Mouse (Mus musculus): ENCODE data around the gene Gnai3. TPM values are rescaled to one million over a fixed set of nuclear protein-coding genes. Genes with fewer than 3 reads are reported as not detected.

Gnai3 gene
- total and polyA plus RNA-seq, 3 experiments: 54.1 to 145 (median 78.7) TPM

DNA sequence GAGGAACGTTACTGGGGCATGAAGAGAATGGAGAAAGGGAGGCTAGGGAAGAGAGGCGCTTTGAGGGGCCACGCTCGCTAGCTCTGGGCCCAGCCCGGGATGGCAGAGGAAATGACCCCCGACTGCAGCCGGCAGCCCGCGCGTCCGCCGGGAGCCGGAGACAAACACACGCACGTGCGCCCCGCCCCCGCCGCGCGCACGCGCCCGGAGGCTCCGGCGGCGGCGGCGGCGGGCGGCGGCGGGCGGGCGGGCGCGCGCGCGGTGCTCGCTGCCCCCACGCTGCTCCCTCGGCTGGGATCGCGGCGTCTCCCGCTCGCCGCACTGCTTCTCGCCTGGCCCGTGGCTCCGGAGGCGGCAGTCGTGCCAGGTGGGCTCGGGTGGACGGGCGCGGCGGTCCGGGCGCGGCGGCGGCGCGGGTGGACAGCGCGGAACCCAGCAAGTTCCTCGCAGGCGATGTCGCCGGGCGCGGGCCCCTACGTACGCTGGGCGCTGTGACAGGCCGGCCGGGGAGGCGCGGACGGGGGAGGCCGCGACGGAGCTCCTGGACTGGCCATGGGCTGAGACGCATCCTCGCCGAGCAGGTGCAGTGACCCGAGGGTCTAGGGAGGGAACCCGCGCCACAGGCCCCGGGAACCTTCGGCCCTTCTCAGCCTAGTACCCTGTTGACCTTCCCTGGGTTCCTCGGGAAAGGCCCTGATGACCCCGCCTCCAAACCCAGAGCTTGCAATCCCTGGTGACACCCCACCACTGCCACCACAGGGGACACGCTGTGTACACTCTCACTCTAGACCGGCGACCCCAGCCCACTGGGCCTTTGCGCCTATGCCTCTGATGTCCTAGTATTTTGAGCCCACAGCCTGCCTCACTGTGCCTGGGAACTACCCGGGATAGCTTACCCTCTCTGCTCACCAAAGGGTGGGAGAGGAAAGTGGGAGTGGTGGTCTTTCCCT, 40.4 kb upstream of the Gnai3 start, which contains the start of gene Amigo1:
Amigo1 (plus strand) TSS at position 238 of the 950 bp plus-strand sequence.
- no peak for DNase-seq (ENCODE audit: extremely low read depth)
- peak within 1 kb of the TSS; percentile 89 for H3K4me2 ChIP-seq (ENCODE audit: insufficient read depth, low read depth, poor library complexity, severe bottlenecking)
- no peak within 1 kb of the TSS for H3K27ac ChIP-seq (ENCODE audit: insufficient read depth, low read depth)
- no peaks in the 10 kb centered on the region for H3K36me3 ChIP-seq (replicated peaks in 1 of 2; ENCODE audit: control insufficient read depth in 1 of 2, insufficient read depth in 1 of 2, low read length in 1 of 2)
- H3K9ac ChIP-seq (ENCODE audit: insufficient read depth, low read depth): peak within 1 kb of the TSS; percentile 50; the same call in 1 of the 2 replicates
- H3K4me1 ChIP-seq (ENCODE audit: control insufficient read depth in 1 of 2, insufficient read depth in 2 of 2): peaks cover 7 to 15% of the 10 kb centered on the region in 2 experiments
- peak; percentile 70; the same call in 1 of the 2 replicates for TF ChIP-seq BHLHE40 (IDR thresholded peaks at IDR 0.05; ENCODE audit: low read depth, low read length)
- peak; percentile 70 for TF ChIP-seq NRF1 (IDR thresholded peaks at IDR 0.05; ENCODE audit: low read depth, low read length)
- peak; percentile 71 for TF ChIP-seq MXI1 (IDR thresholded peaks at IDR 0.05; ENCODE audit: low read depth, low read length)
- no peak for TF ChIP-seq TBP (conservative IDR thresholded peaks at IDR 0.05; ENCODE audit: low read depth, low read length)
- dilution Hi-C loops (cut with MboI; ENCODE audit: extremely low pct_ligation_motif_present, extremely low pct_unique_long_range_greater_than_20kb, low sequenced_read_pairs): no loop called here
- H3K79me2 ChIP-seq (replicated peaks; ENCODE audit: control insufficient read depth, extremely low read depth, insufficient read depth, poor library complexity, severe bottlenecking): no peaks in the 10 kb centered on the region
- H3K4me3 ChIP-seq (replicated peaks in 1 of 3; ENCODE audit: low read depth in 2 of 3, low read length in 2 of 3, poor library complexity in 1 of 3): peak within 1 kb of the TSS; percentile 38 to 89 (median 45)
- H3K27me3 ChIP-seq (replicated peaks): peaks cover 45% of the 10 kb centered on the region
- H3K9me3 ChIP-seq (replicated peaks; ENCODE audit: low read length): no peaks in the 10 kb centered on the region
- in situ Hi-C loops (cut with MboI; ENCODE audit: low pct_ligation_motif_present, low pct_unique_long_range_greater_than_20kb, low sequenced_read_pairs): no loop called here

DNA sequence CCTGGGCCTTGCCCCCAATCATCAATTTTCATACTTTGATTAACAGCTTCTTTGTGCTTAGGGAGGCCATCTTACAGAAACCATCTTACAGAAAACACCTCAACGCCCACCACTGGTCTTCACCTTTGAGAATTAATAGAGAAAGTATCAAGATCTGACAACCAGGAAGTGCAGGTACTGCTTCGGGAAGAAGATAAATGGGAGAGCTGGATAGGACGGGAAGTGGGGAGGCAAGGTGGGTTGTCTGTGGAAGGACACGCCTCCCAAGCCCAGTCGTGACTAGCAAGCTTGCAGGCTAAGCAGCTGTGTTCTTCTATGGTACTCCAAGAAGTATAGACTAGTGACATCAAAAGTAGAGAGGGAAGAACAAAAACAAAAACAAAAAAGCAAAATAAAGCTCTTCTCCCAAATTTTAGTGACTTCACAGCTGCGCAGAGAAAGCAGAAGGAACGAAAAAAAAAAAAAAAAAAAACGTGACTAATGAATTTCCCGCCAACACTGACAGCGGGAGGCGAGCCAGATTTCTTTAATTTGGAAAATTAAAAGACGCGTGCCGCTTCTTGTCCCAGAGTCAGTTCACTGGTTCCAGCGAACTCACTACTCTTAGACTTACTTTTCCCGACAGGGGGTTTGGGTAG, 39.6 kb upstream of the Gnai3 start:
- Histone ChIP-seq H3K4me3 (replicated peaks in 1 of 3; ENCODE audit: low read depth in 2 of 3, low read length in 2 of 3, poor library complexity in 1 of 3) (peak overlapping the region; percentile 38 to 89 (median 45)), H3K79me2 (replicated peaks; ENCODE audit: control insufficient read depth, extremely low read depth, insufficient read depth, poor library complexity, severe bottlenecking) (no peaks in the 10 kb centered on the region), H3K4me2 (ENCODE audit: insufficient read depth, low read depth, poor library complexity, severe bottlenecking) (peak overlapping the region; percentile 89), H3K27ac (ENCODE audit: insufficient read depth, low read depth) (no peak overlapping the region), H3K9ac (ENCODE audit: insufficient read depth, low read depth) (peak overlapping the region; percentile 16; the same call in 1 of the 2 replicates), H3K27me3 (replicated peaks) (peaks cover 45% of the 10 kb centered on the region), H3K9me3 (replicated peaks; ENCODE audit: low read length) (no peaks in the 10 kb centered on the region), H3K36me3 (replicated peaks in 1 of 2; ENCODE audit: control insufficient read depth in 1 of 2, insufficient read depth in 1 of 2, low read length in 1 of 2) (no peaks in the 10 kb centered on the region), H3K4me1 (ENCODE audit: control insufficient read depth in 1 of 2, insufficient read depth in 2 of 2) (peaks cover 7 to 15% of the 10 kb centered on the region in 2 experiments)
- DNase-seq (ENCODE audit: extremely low read depth): no peak
- in situ Hi-C loops (cut with MboI; ENCODE audit: low pct_ligation_motif_present, low pct_unique_long_range_greater_than_20kb, low sequenced_read_pairs) (no loop called here), dilution Hi-C loops (cut with MboI; ENCODE audit: extremely low pct_ligation_motif_present, extremely low pct_unique_long_range_greater_than_20kb, low sequenced_read_pairs) (no loop called here)
- TF ChIP-seq E2F4 (IDR thresholded peaks at IDR 0.05; ENCODE audit: insufficient replicate concordance, low read depth, low read length): peak; percentile 80; the same call in 1 of the 2 replicates
- peak; percentile 37 for TF ChIP-seq ELF1 (IDR thresholded peaks at IDR 0.05; ENCODE audit: low read depth, low read length)
- peak; percentile 86 for TF ChIP-seq BHLHE40 (IDR thresholded peaks at IDR 0.05; ENCODE audit: low read depth, low read length)
- TF ChIP-seq ZNF384 (IDR thresholded peaks at IDR 0.05; ENCODE audit: low read depth, low read length): peak; percentile 88
- TF ChIP-seq SIN3A (IDR thresholded peaks at IDR 0.05; ENCODE audit: low read length): 0 out of 2 replicates have a peak, but pooled peaks have one; percentile 29
- no peak for TF ChIP-seq CTCF (conservative IDR thresholded peaks at IDR 0.05 in 1 of 2, IDR thresholded peaks at IDR 0.05 in 1 of 2; ENCODE audit: low read depth in 2 of 2, low read length in 2 of 2)
- no peak for TF ChIP-seq ZKSCAN1 (IDR thresholded peaks at IDR 0.05; ENCODE audit: borderline replicate concordance, low read depth, low read length)
